Mouse (Mus musculus) cerebellum, adult 9-11 months (tissue): ENCODE results near the gene Crhr1.

Experiments used
- DNase-seq: peaks from one replicate; pipeline ENCODE4 v3.0.0; 2022

The Crhr1 gene

GRCm38 (mm10) chr11:104132580-104133441 lies at the start of gene Crhr1:
Gene Crhr1 (plus strand): TSS chr11:104132855.
- peak; percentile 93 for DNase-seq

DNA sequence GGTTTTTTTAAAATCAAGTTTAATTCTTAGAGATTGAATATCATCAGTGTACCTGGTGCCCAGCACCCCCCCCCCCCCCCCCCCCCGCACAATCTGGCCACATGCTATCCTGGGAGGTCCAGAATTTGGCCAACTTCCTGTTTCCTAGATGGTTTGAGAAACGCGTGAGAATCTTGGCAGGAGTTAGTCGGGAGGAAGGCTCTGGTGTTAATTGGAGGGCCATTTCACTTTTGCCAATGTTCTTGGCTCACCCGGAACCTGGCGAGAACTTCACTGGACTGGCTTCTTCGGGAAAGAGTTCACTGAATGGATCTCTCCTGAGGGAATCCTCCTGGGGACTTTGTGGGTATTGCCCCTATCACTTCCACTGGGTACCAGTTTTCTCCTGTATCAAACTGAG lies 49.4 kb upstream of the Crhr1 start:
- peak; percentile 26 for DNase-seq

- DNase-seq: no peak
Measured at GRCm38 (mm10) chr11:104083716-104084115, 48.9 kb upstream of the Crhr1 start.

- no peak for DNase-seq
Measured at GRCm38 (mm10) chr11:104088519-104088918, 44.1 kb upstream of the Crhr1 start.

DNA sequence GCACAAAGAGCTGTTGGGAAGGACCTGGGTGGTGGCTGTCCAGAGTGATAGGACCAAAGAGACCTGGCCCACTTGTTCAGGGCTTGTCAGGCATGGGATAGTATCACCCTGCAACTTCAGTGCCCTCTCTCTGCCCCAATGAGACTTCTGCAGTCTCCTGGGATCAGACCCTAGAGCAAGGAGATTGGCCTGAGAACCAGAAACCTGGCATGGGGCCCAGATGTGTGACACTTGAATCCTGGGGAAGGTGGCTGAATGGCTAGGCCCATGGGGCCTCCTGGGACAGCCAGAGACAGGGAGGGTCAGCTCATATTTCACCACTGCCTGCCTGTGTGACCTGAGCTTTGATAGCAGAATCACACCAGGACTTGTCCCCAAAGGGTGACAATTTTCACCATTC lies 41.9 kb upstream of the Crhr1 start:
- DNase-seq: no peak

DNA sequence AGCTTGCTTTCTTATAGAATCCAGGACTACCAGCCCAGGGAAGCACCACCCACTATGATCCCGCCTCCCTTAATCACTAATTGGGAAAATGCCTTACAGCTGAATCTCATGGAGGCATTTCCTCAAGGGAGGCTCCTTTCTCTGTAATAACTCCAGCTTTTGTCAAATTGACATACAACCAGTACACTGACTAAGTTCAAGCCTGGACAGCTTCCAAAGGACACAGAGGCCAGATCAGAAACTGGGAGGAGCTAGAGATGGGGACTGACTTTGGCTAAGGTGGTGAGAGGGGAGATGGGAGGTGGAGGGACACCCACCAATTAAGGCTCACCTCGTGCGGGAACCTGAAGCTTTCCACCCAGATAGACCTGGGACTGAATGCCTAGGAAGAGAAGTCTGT lies 37.5 kb upstream of the Crhr1 start:
- no peak for DNase-seq

DNA sequence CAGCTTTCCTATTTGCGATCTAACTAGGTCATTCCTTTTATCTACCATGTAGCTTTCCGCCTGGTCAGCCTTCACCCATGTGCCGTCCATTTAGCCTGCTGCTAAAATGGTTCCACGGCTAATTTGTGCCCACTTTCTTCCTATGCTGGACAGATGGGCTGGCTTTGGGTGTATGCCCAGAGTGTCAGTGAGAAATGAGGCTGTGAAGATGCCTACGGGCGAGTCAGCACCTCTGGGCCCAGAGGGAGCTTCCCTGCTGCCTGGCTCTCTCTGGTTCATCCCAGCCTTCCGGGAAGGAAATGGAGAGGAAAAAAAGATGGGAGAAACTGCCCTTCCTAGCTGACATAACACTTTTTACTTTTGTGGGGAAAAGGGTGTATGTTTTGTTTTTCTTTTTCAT lies 36.1 kb upstream of the Crhr1 start:
- no peak for DNase-seq

DNA sequence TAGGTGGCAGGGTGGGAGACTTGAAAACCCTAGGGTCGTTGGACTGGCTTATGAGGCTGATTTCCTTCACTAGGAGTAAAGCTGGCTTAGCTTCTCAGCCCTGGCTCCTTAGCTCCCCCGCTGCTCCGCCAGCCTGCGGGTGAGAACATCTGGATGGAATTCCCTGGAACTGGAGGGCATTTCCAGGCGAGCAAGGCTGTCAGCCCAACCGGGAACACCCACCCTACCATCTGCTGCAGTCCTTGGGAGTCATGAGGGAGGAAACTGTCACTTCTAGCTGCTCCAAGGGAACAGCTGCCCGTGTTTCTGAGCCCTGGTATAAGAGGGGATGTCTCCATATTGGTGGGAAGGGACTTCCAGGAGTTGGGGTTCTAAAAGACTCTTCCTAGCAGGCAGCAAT lies 33.1 kb upstream of the Crhr1 start:
- no peak for DNase-seq

DNA sequence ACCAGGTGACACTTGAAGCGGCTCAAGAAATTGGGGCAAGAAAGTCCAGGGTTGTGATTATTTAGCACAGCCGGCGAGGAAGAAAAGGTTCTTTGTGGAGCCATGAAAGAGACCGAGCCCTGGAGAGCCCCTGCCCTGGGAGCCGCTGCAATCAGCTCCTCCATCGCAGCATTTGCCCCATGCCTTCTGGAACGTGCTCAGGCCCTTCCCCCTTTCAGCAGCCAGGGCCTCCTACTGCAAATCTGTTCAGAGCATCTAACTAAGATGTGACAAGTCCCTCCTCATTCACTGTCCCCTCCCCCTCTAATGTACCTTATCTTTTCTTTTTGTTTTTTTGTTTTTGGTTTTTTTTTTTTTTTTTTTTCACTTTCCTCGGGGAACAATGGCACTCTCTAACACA lies 30.0 kb upstream of the Crhr1 start:
- DNase-seq: no peak

- DNase-seq: no peak
Measured at GRCm38 (mm10) chr11:104106329-104106728, 26.3 kb upstream of the Crhr1 start.

- DNase-seq: no peak
Measured at GRCm38 (mm10) chr11:104106969-104107368, 25.7 kb upstream of the Crhr1 start.

- no peak for DNase-seq
Measured at GRCm38 (mm10) chr11:104110366-104110765, 22.3 kb upstream of the Crhr1 start.

GRCm38 (mm10) chr11:104111851-104112250 lies 20.8 kb upstream of the Crhr1 start:
- no peak for DNase-seq

DNA sequence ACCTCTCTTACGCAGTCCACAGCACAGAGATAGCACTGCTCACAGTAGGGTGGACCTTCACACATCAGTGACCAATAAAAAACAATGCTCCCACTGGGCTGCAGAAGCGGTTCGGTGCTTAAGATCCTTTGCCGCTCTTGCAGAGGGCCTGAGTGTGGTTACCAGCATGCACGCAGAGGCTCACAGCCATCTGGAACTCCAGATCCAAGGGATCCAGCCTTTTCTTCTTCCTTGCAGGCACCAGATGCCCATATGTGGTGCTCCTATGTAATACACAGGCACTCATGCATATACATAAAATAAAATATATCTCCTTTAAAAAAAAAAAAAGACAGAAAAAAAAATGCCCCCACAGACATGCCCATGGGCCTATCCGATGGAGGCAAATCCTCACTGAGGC lies 19.0 kb upstream of the Crhr1 start:
- no peak for DNase-seq

DNA sequence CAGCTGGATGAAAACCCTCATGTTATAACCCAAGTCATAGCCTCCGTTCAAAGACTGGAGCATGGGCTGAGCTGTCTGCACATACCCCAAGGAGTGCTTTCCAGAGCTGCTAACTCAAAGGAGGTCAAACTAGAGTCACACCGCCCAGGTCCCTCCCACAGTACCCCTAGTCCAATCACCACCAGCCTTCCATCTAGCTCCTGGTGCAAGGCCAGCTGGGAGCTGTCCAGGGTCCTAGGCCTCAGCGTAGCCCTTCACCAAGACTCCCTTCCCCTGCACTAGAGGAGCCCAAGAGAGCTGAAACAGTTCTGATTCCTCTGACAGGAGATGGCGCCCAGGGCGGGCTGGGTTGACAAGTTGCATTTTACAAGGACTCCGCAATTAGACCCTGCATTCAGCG lies 18.0 kb upstream of the Crhr1 start:
- no peak for DNase-seq

- DNase-seq: no peak
Measured at GRCm38 (mm10) chr11:104118356-104118755, 14.3 kb upstream of the Crhr1 start.

GRCm38 (mm10) chr11:104122966-104123365 lies 9.7 kb upstream of the Crhr1 start:
- peak; percentile 42 for DNase-seq

DNA sequence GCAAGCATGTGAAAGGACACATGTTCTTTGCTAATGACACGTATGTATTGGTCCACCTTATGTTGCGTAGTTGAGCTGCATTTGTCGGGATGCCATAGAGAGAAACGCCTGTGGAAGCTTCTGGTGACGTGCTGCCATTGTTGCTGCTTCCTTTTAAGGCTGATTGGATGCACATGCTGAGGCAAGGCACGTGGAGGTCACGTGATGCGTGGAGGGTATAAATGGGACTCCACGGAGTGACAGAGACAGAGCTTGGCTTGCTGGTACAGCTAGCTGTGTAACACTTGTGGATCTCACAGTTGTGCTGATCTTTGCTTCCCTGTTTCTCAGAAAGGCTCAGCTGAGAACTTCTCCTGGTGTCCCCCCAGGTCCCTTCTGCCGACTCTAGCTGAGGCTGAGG lies 9.2 kb upstream of the Crhr1 start:
- no peak for DNase-seq

DNA sequence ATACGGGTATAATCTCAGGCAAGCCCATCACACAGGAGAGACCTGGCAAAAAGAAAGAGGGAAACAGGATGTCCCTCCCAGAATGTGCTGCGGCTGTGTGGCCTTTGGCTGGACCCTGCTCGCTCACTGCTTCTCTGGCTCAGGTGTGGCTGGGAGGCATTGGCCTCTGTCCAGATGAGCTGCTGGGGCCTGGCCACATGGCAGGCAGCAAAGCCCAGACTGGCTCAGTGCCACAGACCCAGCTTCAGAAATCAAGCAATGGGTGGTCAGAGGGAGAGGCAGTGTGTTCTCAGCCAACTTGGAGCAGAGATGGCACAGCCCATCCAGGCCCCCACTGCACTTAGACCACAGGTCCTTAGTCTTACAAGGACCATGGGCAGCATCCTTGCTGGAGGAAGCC lies 8.1 kb upstream of the Crhr1 start:
- DNase-seq: peak; percentile 92

DNA sequence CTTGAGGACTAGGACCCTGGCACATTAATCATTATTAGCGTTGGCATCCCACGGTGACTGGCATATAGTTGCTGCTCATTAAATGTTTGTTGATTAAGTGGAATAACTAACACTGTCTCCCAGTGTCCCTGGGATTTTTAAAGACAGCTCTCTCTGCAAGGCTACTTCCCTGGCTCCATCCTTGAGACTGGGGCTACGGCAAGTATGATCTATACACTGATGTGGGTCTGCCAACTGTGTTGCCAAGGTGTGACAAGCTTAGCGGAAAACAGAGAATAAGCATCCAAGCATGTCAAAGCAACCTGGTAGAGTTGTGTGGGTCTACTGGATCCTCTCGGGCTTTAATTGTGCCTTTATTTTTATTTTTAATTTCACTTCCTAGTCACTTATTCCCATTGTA lies 3.2 kb upstream of the Crhr1 start:
- peak; percentile 47 for DNase-seq

- peak; percentile 74 for DNase-seq
Measured at GRCm38 (mm10) chr11:104130721-104131647, 1.7 kb upstream of the Crhr1 start.

DNA sequence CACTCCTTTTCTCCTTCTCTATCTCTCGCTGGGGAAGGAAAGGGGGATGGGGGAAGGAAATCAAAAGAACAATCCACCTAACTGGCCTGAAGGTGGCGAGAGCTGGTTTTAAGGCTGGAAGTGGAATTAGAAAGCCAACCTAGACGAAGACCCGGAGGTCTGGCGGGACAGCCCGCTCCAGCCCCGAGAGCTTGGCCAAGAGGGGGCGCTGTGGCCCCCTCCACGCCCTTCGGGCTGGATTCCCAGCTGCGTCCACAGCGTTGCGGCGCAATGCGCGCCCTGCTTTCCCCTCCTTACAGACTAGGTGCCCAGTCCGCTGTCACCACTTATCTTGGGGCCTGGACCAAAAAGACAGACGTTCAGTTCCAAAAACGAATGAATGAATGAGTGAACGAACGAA lies 899 bp upstream of the Crhr1 start:
- peak; percentile 94 for DNase-seq

DNA sequence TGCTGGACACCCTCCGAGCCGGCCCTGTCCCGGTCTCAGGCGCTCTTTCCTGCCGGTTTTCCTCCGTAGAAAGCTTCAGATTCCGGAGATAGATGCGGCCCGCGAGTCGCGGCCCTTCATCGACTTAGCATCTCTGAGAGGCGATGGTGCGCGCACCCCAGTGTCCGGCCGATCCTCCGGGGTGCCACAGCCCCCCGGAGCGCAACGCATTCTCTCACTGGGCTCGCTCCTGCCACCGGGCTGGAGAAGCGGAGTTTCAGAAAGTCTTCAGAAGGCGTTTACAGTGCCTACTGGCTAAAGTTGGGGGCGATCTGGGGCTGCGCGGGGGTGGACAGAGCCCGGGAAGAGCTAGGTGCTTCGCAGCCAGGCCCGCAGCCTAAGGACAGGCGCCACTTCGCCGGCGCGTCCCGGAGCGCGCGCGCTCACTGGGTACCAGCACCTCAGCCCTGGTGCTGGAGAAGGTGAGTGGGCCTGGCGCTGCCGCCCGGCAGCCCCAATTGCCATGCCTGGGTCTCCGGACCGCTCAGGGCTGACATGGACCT lies 858 bp downstream of the Crhr1 start:
- peak; percentile 66 for DNase-seq

DNA sequence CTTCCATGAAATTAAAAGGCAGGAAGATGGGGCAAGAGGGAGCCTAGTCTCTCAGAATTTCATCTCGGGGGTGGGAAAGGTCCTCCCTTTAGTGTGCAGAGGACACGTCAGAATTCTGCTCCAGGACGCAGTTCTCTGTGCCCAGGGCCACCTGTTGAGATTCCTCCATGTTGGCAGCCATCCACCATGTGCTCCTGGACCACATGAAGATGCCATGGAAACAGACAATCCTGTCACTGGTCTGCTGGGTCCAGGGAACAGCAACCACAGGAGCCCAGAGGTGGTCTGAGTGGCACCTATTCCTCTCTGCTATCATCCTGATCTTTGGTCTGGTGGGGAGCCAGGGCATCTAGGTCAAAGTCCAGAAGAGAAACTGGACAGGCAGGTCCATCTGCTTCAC lies 6.3 kb downstream of the Crhr1 start:
- peak; percentile 75 for DNase-seq
